Mouse (Mus musculus): Measurements from ENCODE around the gene Efr3b.

- TF ChIP-seq CTCF (IDR thresholded peaks at IDR 0.05; ENCODE audit: low read depth, low read length) (no peak), POLR2AphosphoS5 (IDR thresholded peaks at IDR 0.05; ENCODE audit: insufficient replicate concordance, low read depth, low read length) (no peak)
Measured at GRCm38 (mm10) chr12:4045992-4046391, 7.3 kb upstream of the Efr3b start.
